Mouse (Mus musculus): ENCODE measurements around the gene Mab21l1. TPM values are rescaled to one million over a fixed set of nuclear protein-coding genes. Genes with fewer than 3 reads are reported as not detected.

The Mab21l1 gene
- polyA plus RNA-seq (2012; rRNA removed) = 0.31 and 0.33 TPM in 2 replicates

DNA sequence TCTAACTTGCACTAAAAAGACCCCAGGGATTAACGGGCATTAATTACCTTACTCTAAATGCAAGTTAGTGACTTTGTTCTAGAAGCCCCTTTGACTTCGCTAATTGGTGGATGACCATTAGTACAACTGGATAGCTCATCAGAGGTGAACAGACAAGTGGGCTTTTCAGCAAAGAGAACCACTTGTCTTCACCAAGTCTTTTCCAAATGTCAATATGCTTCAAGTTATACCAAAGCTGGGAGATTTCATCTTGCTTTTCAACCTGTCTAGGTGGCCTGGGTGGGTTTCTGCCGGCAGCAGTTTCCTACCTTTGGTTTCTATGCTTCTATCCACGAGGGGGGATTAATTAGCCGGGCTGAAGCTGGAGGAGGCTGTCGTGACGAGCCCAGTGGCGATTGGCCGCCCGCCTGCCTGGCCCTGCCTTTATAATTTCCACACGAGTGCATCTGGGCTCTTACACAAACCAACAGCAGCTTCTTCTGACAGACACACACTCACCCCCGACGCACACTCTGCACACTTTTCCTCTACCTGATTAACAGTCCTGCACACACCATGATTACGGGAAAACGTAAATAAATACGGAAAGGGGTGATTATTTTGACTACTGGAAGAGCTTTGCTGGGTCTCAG is at the start of gene Mab21l1:
TSS of gene Mab21l1 (plus strand) at position 455 of the 632 bp plus-strand sequence.

